Mouse (Mus musculus) erythroid progenitor cell, adult 5-6 weeks (primary cell): Measurements from ENCODE around the gene Hydin. TPM values are rescaled to one million over a fixed set of nuclear protein-coding genes. Genes with fewer than 3 reads are reported as not detected.
"Not testable (repeated sequence)": the region's sequence is repeated elsewhere in the genome, so short reads cannot be mapped to it uniquely, and the experiment has no call there.

ENCODE experiments used
- ATAC-seq: replicated peaks from 2 replicates; pipeline ENCODE4 v1.8.0; 2016; ENCODE audit warnings: moderate number of reproducible peaks, mild to moderate bottlenecking, moderate TSS enrichment, inconsistent platforms; ENCODE audit not compliant: poor library complexity, low FRiP score, severe bottlenecking
- total RNA-seq, 2 experiments: library from RNA; stranded (forward) in 1 of 2; stranded (reverse) in 1 of 2; fragments of 150-400 nt in 1 of 2; fragments of 186-747, 209-891 nt in 1 of 2; gene quantifications; 2 replicates each; pipeline versions ENCODE4 v1.2.3 to v1.2.4; 2015 to 2017; ENCODE audit warnings: low replicate concordance in 2 of 2

Gene Hydin
- total RNA-seq, 2 experiments from 2014 or later: not detected

DNA sequence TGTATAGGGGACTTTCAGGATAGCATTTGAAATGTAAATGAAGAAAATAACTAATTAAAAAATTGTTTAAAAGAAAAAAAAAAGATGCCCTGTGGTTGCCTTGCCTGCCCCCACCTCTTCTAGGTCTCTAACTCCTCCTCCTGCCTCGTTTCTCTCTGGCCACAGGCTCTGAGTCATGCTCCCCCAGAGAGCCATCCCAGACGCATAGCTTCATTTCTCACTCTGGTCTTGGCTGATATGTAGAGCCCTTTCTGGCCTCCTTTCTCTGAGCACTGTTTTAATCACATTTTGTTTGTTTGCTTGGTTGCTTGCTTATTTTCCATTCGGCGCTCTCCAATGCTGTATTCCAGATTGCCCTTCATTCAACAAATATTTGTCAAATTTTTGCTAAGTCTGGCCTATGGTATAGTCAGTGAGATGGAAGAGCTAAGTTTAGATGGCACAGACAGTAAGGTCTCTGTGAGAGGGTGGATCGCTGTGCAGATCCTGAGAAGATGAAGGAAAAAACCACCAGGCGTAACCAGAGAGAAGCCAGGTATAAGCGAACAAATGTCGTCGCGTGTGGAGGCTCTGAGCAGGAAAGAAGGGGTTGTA is 57.3 kb downstream of the Hydin start:
- no peak for ATAC-seq

DNA sequence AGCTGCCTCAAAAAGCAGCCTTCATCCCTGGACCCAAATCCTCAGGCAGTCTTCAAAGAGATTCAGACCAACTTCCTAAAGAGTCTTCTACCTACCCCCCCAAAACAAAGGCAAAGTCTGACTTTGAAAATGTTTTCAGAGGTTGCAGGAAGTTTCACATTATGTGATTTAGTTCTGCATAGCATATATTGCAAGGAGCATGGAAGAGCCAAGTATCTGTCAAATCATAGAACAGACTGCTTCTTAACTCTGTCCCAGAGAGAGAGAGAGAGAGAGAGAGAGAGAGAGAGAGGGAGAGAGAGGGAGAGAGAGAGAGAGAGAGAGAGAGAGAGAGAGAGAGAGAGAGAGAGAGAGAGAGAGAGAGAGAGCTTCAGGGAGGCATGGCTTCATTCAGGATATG is 60.3 kb downstream of the Hydin start:
- ATAC-seq: not testable (repeated sequence)

DNA sequence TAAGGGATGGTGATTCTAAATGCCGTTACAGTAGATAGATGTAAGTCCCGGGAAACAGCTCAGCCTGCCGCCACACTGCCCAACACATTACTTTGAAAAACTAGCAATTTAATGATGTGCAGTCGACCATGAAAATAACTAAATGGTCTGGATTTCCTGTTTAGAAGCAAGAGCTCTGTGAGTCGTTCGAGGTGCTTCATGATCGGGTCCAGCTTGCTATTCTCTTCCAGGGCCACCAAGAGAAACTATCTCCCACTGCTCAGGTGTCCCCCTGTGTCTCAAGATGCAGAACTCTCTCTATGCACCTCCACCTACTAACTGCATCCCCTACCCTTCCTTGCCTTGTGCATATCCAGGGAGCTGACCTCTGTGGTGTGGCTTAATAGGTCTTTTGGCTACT is 66.6 kb downstream of the Hydin start:
- ATAC-seq: no peak

DNA sequence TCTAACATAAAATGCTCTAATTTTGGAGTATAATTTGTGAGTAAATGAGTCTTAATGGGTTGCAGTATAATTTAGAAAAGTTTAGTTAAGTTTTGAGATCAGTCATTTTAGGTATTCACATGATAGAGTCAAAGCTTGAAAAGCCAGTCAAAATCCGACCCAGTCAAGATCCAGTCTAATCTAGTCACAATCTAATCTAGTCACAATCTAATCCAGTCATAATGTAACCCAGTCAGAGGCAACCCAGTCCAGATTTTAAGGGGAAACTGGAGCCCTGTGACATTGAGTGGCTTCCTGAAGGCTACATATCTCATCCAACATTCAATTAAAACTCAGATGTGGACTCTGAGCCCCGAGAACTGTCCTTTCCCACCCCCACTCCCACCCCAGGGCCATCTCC is 72.7 kb downstream of the Hydin start:
- ATAC-seq: no peak

DNA sequence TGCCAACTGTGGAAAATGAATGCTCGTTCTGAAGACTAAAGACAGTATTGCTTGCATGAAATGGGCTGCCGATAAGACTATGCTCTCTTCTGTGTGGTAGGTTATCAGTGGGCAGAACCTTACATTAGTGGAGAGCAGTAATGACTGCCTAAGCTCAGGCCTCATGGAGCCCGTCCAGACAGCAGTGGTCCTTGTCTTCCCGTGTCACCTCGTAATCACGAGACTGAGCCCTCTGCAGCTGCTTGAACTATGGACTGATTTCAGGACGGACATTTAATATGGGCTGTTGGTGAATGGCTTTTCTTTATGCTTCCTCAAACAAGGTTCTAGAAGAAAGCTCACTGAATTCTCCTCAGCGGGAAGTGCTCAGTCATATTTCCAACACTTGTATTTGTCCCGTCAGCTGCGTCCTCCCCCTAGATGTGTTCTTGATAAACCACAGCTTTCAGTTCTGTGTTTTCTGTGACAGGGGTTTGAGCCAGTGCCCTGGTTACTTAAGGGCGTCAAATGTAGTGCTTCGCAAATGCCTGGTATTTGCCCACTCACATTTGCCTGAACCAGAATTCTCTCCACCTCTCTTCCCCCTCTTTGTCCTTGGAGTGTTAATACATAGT is 73.4 kb downstream of the Hydin start:
- no peak for ATAC-seq

DNA sequence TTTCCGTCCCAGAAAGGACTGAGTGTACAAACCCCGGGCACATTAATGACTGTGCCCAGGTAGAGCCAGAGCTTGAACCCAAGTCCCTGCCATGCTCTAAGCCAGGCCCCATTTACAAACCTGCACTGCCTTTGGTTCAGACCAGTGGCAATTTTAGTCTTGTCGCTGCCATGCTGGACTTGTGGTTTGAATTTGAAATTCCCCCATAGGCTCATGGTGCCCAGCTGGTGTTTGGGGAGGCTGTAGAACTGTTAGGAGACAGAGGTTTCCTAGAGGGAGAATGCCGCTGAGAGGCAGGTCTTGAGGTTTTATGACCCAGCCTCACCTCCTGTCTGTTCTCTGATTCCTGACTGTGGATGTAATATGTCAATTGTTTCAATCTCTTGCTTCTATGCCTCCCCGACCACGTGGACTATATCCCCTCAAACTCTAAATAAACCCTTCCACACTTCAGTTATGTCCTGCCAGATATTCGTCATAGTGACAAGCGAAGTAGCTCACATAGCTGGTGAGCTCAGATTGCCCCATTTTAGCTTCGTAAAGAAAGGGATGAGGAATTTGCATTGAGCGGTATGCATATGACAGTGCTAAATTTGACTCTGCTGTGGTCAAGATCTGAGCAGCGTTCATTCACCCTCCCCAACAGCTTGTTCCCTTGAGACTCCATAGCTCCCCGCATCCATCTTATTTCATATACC is 79.1 kb downstream of the Hydin start:
- no peak for ATAC-seq

DNA sequence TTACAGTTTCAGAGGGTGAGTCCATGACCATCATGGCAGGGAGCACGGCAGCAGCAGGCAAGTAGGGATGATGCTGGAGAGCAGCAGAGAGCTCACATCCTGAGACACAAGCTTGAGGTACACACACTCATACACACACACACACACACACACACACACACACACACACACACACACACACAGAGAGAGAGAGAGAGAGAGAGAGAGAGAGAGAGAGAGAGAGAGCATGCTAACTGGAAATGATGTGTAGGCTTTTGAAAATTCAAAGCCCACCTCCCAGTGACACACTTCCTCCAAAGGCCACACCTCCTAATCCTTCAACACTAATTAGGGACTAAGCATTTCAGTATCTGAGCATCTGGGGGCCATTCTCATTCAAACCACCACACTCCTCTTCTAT is 80.1 kb downstream of the Hydin start:
- no peak for ATAC-seq

DNA sequence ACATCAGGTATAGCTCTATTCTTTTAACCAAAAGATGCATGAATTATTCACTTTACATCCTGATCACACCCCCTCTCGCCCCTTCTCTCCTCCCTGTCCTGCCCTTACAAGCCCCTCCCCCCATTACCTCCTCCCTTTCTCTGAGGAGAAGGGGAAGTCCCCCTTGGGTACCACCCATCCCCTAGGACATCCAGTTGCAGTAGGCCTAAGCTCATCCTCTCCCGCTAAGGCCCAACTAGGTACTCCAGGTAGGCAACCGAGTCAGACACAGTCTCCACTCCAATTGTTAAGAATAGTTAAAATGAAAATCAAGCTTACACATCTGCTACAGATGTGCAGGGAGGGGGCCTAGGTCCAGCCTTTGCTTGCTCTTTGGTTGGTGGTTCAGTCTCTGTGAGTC is 83.9 kb downstream of the Hydin start:
- ATAC-seq: no peak

DNA sequence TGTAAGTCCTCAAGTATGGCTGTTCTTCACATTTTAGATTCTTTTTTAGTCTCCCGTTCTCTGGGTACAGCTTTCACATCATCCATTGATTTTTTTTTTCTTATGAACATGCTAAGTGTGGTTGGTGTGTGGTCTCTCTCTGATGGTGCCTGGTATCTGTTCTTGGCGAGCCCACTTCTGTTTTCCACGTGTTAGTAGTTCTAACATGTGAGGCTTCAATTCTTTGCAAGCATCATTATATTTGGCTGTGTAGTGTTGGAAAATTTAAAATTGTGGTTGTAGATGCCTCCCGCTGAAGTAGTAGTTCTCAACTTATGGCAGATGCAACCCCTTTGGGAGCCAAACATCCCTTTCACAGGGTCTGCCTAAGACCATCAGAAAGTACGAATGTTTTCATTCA is 85.1 kb downstream of the Hydin start:
- ATAC-seq: no peak

DNA sequence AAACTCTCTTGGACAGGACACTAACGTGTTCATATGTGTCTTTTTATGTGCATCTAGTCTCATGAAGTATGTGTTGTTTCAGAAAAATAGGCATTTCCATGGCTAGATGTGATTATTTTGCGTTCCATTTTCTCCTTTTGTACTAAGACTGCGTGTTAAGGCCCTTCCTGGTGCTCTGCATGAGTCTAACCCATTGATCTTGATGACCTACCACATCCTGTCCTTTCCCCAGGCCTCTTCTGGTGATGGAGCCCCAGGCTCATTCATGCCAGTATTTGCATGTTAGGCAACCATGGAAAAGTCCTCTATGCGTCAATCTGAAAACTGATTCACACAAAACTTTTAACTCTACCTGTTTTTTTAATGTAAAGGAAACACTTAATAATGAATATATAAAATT is 96.2 kb downstream of the Hydin start:
- no peak for ATAC-seq

DNA sequence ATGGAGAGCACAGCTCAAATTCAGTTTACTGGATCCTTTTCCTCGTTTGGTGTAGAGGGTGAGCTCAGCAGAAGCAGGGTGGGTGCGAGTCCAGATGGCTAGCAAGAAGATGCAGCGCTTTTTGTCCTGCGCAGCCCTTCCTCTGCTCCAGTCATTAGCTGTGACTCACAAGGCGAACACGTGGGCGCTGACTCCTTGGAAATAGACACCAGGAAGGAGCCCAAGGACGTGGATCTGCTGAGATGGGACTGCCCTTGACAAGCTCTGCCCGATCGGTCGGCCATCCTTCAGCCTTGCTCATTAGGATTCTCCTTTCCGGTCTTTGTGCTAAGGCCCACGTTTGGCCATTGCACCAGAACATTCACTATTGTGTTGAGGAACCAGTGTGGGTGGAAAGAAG is 106.1 kb downstream of the Hydin start:
- ATAC-seq: no peak

DNA sequence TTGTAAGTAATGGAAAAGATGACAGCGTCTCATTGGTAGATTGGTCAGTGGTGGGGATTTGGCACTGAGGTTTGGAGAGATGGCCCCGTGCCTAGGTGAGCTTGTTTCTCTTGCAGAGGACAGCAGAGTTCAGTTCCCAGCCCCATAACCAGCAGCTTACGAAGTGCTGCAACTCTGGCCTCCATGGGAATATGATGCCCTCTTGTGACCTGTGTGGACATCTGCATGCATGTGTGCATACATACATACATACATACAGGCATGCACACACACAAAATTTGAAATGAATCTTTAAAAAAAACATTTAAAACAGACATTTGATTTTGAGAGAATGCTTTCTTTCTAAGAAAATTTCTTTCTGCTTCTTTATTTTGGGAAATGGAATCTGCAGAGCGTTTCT is 106.9 kb downstream of the Hydin start:
- ATAC-seq: no peak

DNA sequence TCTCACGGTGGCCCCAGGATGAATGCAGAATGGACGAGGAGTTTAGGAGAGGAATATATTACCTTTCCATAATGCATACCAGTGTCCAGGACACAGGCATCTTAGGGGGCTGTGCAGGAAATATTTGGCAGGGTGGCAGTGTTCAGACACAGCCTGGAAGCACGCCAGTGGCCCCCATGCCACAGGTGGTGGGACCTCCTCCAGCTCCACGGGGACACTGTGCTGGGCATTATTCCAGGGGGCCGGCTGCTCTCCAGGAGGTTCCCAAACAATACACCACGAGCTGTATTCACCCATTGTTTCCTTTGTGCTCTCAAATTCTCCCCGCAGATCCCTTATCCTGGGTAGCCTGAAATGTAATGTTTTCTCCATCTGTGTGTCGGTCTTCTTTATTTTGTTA is 116.0 kb downstream of the Hydin start:
- no peak for ATAC-seq

DNA sequence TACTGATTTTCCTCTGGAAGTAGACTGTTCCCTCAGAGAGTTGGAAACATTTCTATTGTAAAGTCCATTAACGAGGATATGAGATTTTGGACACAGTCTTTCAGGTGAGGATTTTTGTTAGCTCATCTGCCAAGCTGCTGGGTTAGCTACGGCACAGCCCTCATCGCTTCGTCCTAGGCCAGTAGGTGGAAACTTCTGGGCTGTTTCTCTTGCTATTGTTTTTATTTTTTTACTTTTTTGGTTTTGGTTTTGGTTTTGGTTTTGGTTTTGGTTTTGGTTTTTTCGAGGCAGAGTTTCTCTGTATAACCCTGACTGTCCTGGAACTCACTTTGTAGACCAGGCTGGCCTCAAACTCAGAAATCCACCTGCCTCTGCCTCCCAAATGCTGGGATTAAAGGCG is 117.9 kb downstream of the Hydin start:
- not testable (repeated sequence) for ATAC-seq

DNA sequence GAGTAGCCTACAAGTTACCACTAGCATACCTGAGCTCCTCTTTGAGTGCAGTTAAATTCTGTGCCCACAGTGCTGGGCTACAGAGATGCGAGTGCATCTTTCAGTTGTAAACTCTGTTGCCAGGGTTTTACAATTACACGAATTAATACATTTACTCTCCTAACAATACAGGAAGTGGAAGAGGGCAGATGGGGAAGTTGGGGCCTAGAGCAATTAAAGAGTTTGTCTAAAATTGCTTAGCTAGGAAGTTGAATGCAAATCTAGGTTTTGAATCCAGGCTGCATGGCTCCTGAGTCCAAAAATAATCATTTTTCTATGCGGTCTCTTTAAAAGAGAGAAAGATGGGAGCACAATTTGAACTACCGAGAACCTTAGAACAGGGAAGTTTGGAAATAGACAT is 128.9 kb downstream of the Hydin start:
- no peak for ATAC-seq

DNA sequence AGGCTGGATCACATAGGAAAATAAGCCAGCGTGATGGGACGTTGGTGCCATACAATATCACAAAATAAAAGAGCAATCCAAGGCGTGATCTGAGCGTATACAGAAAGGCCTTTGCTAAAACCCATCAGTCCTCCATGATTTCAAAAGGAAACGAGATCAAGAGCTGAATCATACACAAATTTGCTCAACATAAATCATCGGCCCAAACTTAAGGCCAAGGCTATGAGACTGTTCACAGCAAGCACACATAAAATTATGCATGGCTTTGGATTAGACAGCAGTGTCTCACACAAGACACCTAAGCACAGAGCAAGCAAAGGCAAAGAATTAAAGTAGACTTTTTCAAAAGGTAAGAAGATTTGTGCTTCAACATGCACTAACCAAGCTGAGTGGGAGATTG is 133.8 kb downstream of the Hydin start:
- ATAC-seq: no peak

DNA sequence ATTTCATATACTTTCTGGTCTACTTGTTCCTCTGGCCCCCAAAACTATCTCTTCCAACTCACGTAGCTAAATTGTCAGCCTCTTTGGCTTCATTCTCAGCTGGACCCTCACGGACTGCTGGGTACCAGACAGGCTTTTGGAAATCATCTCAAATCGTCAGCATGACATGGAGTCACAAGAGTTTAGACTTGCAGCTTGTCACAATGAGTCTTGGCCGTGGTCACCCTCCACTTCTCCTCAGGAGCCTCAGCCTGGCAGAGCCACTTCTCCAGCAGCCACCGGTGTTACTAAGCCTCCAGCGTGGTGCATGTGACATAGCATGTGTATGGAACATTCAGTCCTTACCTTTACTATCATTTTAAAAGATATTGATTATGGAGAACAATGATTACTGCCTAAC is 135.5 kb downstream of the Hydin start:
- no peak for ATAC-seq

DNA sequence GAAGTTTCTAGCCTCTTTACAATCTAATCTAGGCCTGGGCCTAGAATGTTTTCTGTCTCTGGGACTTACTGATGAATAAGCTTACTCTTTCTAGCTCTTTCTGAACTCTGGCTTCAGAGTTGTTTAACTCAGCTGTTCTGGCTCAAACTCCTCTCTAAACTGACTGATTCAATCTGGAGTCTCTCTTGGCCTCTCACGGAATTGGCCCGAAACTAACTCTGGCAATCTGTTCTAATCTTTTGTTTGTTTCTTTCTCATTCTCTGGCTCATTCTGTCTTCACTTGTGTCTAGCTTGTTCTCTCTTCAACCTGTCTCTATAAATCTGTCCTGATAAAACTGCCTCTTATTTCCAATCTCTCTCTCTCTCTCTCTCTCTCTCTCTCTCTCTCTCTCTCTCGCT is 137.7 kb downstream of the Hydin start:
- ATAC-seq: no peak

DNA sequence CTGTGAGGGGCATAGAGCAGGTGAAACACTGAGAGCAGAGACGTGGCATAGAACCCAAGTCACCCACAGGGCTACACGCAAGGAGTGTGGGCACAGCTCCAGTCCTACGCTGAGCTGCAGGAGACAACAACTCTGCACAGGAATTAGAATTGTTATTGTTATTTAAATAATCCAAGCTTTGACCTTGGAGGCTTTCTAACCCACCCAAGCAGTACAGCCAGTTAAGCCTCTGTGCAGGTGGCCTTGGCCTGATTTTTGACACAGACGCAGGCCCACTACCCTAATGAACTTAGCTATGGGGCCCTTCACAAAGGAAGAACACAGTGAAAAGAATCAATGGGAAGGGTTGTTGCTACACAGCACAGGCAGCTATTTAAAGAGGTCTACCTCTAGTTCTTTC is 148.3 kb downstream of the Hydin start:
- no peak for ATAC-seq

DNA sequence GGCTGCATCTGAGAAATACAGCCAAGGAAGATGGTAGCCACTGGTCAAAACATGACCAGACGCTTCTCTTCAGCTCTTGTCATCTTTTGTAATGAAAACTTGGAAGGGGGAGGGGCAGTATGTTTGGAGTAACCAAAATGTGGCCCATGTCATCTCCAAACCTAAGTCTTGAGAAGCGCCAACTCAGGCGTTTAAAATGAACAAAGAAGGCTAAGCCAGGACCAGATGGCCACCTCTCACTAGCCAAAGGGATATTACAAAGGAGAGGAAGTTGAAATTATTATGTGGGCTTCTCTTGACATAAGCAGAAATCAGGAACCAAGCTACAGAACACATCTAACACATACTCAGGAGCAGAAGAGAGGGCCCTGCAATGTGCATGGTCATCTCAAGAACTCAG is 150.2 kb downstream of the Hydin start:
- ATAC-seq: no peak

DNA sequence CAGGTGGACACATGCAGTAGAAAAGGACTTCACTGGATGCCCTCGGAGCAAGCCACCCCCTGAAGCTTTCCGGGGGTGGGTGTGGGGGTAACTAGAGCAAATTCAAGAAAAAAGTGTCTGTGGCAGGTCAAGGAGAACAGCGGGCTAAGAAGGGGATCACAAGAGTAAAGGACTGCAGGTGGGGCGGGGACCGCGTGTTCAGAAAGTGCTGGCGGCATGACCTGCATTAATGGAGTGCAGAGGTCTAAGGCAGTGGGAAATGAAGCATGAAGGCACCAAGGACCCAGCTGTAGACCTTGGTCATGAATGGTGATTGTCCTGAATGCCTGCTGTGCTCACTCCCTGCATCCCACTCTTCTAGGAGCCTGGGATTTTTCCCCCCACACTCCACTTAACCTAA is 151.0 kb downstream of the Hydin start:
- ATAC-seq: no peak

DNA sequence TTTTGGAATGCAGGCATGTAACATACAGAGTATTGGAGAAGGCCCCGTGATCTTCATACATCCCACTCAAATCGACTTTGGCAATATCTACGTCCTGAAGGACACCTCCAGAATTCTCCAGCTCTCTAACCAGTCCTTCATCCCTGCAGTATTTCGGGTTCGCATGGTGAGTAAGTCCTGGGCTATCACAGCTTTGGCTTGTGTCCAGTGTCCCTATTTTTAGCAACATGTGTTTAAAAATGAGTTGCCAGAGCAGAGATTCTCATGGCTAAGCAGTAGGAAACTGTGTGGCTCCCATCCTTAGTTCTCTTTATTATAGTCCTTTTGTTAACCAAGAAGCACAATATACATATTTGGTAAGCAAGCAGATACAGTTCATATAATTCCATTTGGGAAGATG is 152.9 kb downstream of the Hydin start:
- ATAC-seq: no peak
